Mouse (Mus musculus) common myeloid progenitor, adult 5-6 weeks (primary cell): ENCODE results near the gene 4930563M21Rik. TPM values are rescaled to one million over a fixed set of nuclear protein-coding genes. Genes with fewer than 3 reads are reported as not detected.

ENCODE experiments used
- ATAC-seq: replicated peaks from 2 replicates; pipeline ENCODE4 v1.8.0; 2016; ENCODE audit warnings: low read depth, mild to moderate bottlenecking, moderate TSS enrichment, inconsistent platforms; ENCODE audit not compliant: poor library complexity, severe bottlenecking
- total RNA-seq: library from RNA; stranded (forward); fragments of 200-1000, 187-1606 nt; gene quantifications from 2 replicates; pipeline ENCODE4 v1.2.3, GENCODE M21; 2017

The 4930563M21Rik gene
- total RNA-seq = not detected in 2 replicates

- no peak for ATAC-seq
Observed at GRCm38 (mm10) chr9:56010450-56010849, at the start of gene 4930563M21Rik. TSS of gene 4930563M21Rik (minus strand) at chr9:56010550.

- ATAC-seq = no peak
Observed at GRCm38 (mm10) chr9:56056147-56056546, 45.8 kb upstream of the 4930563M21Rik start.

GRCm38 (mm10) chr9:56053796-56054195, 43.4 kb upstream of the 4930563M21Rik start:
- no peak for ATAC-seq

- ATAC-seq = peak; percentile 57
Observed at GRCm38 (mm10) chr9:56042181-56042621, 31.9 kb upstream of the 4930563M21Rik start.

GRCm38 (mm10) chr9:56041372-56042180, 31.2 kb upstream of the 4930563M21Rik start, which contains the start of gene Rcn2:
TSS of gene Rcn2 (plus strand) at chr9:56041845.
- peak; percentile 99 for ATAC-seq

- ATAC-seq = no peak
Observed at GRCm38 (mm10) chr9:56032219-56032618, 21.9 kb upstream of the 4930563M21Rik start.

- ATAC-seq = no peak
Observed at GRCm38 (mm10) chr9:56027292-56027691, 16.9 kb upstream of the 4930563M21Rik start.

GRCm38 (mm10) chr9:56024772-56025171, 14.4 kb upstream of the 4930563M21Rik start:
- ATAC-seq = no peak

- ATAC-seq = peak; percentile 86
Observed at GRCm38 (mm10) chr9:56004679-56005078, 5.7 kb downstream of the 4930563M21Rik start.

- peak; percentile 78 for ATAC-seq
Observed at GRCm38 (mm10) chr9:55946819-55947218, 63.5 kb downstream of the 4930563M21Rik start.

GRCm38 (mm10) chr9:55941356-55941755, 69.0 kb downstream of the 4930563M21Rik start:
- no peak for ATAC-seq

- ATAC-seq = 0 out of 2 replicates have a peak, but pooled peaks have one; percentile 16
Observed at GRCm38 (mm10) chr9:55938618-55938985, 71.7 kb downstream of the 4930563M21Rik start.

GRCm38 (mm10) chr9:55937664-55938617, 72.4 kb downstream of the 4930563M21Rik start, which contains the start of gene Scaper:
TSS of gene Scaper (minus strand) at chr9:55938119.
- peak; percentile 91 for ATAC-seq

- ATAC-seq = no peak
Observed at GRCm38 (mm10) chr9:55937224-55937663, 73.1 kb downstream of the 4930563M21Rik start.

GRCm38 (mm10) chr9:55932482-55932881, 77.9 kb downstream of the 4930563M21Rik start:
- peak; percentile 76 for ATAC-seq

- ATAC-seq = no peak
Observed at GRCm38 (mm10) chr9:55918579-55918978, 91.8 kb downstream of the 4930563M21Rik start.

- ATAC-seq = no peak
Observed at GRCm38 (mm10) chr9:55916751-55917150, 93.6 kb downstream of the 4930563M21Rik start.
